Mouse (Mus musculus): ENCODE results near the gene Tmem176b.

GRCm38 (mm10) chr6:48830241-48830640 lies 11.1 kb downstream of the Tmem176b start:
- no peak for TF ChIP-seq CTCF (conservative IDR thresholded peaks at IDR 0.05; ENCODE audit: low read length)
- no peak for TF ChIP-seq POU5F1 (IDR thresholded peaks at IDR 0.05; ENCODE audit: borderline replicate concordance, low read length)
- no peak for TF ChIP-seq NANOG (IDR thresholded peaks at IDR 0.05; ENCODE audit: borderline replicate concordance, low read length)

Measured in E14TG2a.4 (cell line).